Mouse (Mus musculus): ENCODE results near the gene Lcp1. TPM values are rescaled to one million over a fixed set of nuclear protein-coding genes. Genes with fewer than 3 reads are reported as not detected.

Gene Lcp1
- 46.8 TPM for polyA plus RNA-seq (2014; fragmentation: Illumina TruSeq; extraction: RNeasy Lipid Tissue Mini Kit (QIAGEN cat#74804); ENCODE audit: low replicate concordance)

GRCm38 (mm10) chr14:75130501-75131318 is at the start of gene Lcp1, which contains the start of gene Lrrc63:
TSS of gene Lcp1 (plus strand) at chr14:75131101.
TSS of gene Lrrc63 (minus strand) at chr14:75130881.

GRCm38 (mm10) chr14:75242087-75242486 is 111.2 kb downstream of the Lcp1 start, which contains the start of gene Cpb2:
TSS of gene Cpb2 (plus strand) at chr14:75242287.

Other genes starting within 250 kb of the Lcp1 start
- 11.0 TPM for gene Lrch1, start 183.2 kb upstream of the Lcp1 start, polyA plus RNA-seq (2014; fragmentation: Illumina TruSeq; extraction: RNeasy Lipid Tissue Mini Kit (QIAGEN cat#74804); ENCODE audit: low replicate concordance)
- 0.41 TPM for gene Rubcnl, start 115.1 kb upstream of the Lcp1 start, polyA plus RNA-seq (2014; fragmentation: Illumina TruSeq; extraction: RNeasy Lipid Tissue Mini Kit (QIAGEN cat#74804); ENCODE audit: low replicate concordance)
- gene Lrrc63, start 220 bp upstream of the Lcp1 start, polyA plus RNA-seq (2014; fragmentation: Illumina TruSeq; extraction: RNeasy Lipid Tissue Mini Kit (QIAGEN cat#74804); ENCODE audit: low replicate concordance), result 0.15 TPM
- 0.30 TPM for gene Cpb2, start 111.2 kb downstream of the Lcp1 start, polyA plus RNA-seq (2014; fragmentation: Illumina TruSeq; extraction: RNeasy Lipid Tissue Mini Kit (QIAGEN cat#74804); ENCODE audit: low replicate concordance)
- gene Zc3h13, start 153.3 kb downstream of the Lcp1 start, polyA plus RNA-seq (2014; fragmentation: Illumina TruSeq; extraction: RNeasy Lipid Tissue Mini Kit (QIAGEN cat#74804); ENCODE audit: low replicate concordance), result 19.2 TPM

Measured in small intestine, adult 10 weeks (tissue).